13 mouse cellular contexts compared by ENCODE assay signal in genomic region chr7:49152297-49152696, GRCm38 (mm10).
DNase-seq lines count a peak whose midpoint lies in the region; ATAC-seq and TF ChIP-seq lines count a peak whose summit lies in the region.
"Had no signal": no experiment of that assay in that cellular context is flagged by ENCODE, and none has a peak within 500 bp of the region (broad histone marks: within the 10 kb centered on the region; RNA-seq: fewer than 3 reads in every experiment).

No protein-coding gene starts in this region.

- DNase-seq in heart, postnatal 4 days = no peak
- peak; percentile 63 for DNase-seq in right cerebral cortex, adult 18-20 months
- DNase-seq in right cerebral cortex, postnatal 4 days = no peak
- peak; percentile 30 to 37 for DNase-seq in left cerebral cortex, adult 2 months (ENCODE audit: extremely low spot score in 1 of 2, low spot score in 2 of 2)
- peak; percentile 67 for DNase-seq in telencephalon, adult 2 months (ENCODE audit: low read depth, low spot score)
- DNase-seq in urinary bladder, adult 2 months (ENCODE audit: low spot score) = no peak
- no peak for DNase-seq in thymus, adult 2 months
- DNase-seq: gastrocnemius, postnatal 36 days; kidney, postnatal 14 days; liver; lung, postnatal 14 days had no signal

- no peak for TF ChIP-seq CTCF in left cerebral cortex, adult 2 months (IDR thresholded peaks at IDR 0.05)
- no peak for TF ChIP-seq CTCF in thymus, adult 2 months (IDR thresholded peaks at IDR 0.05; ENCODE audit: borderline replicate concordance, control insufficient read depth, extremely low read depth, insufficient read depth, low read length, poor library complexity)

- no peak for TF ChIP-seq POLR2A in thymus, adult 2 months (IDR thresholded peaks at IDR 0.05; ENCODE audit: control insufficient read depth, extremely low read depth, insufficient read depth, low read length, poor library complexity)

- 0 out of 2 replicates have a peak, but pooled peaks have one; percentile 43 for ATAC-seq in heart, embryonic 16.5 days (replicated peaks; ENCODE audit: extremely low read depth, insufficient read depth, low FRiP score)
- ATAC-seq: activated CD4-positive, CD25-positive, alpha-beta regulatory T cell, adult 4 months had no signal

- no peak overlapping the region for H3K4me3 ChIP-seq in heart, embryonic 16.5 days (ENCODE audit: low read length)
- H3K4me3 ChIP-seq in left cerebral cortex, adult 2 months = no peak overlapping the region
- H3K4me3 ChIP-seq in thymus, adult 2 months (ENCODE audit: control insufficient read depth, insufficient read depth, low read length) = no peak overlapping the region

- H3K4me2 ChIP-seq in heart, embryonic 16.5 days (ENCODE audit: low read depth, low read length) = no peak overlapping the region

- peak overlapping the region; percentile 27; the same call in 1 of the 2 replicates for H3K9ac ChIP-seq in heart, embryonic 16.5 days (ENCODE audit: low read length)

- H3K27ac ChIP-seq in heart, embryonic 16.5 days (ENCODE audit: low read length) = peak overlapping the region; percentile 48
- peak overlapping the region; percentile 92 for H3K27ac ChIP-seq in left cerebral cortex, adult 2 months
- no peak overlapping the region for H3K27ac ChIP-seq in thymus, adult 2 months (ENCODE audit: control insufficient read depth, insufficient read depth, low read length)

- H3K36me3 ChIP-seq in heart, embryonic 16.5 days (ENCODE audit: control insufficient read depth, insufficient read depth) = no peaks in the 10 kb centered on the region
- no peaks in the 10 kb centered on the region for H3K36me3 ChIP-seq in thymus, adult 2 months (ENCODE audit: control insufficient read depth, insufficient read depth, low read length)

- WGBS in heart, embryonic 16.5 days = 44% methylated on average over 5 of the region's 5 CpGs
- 55% methylated on average over 5 of the region's 5 CpGs for WGBS in thymus, adult 2 months

- peaks cover 2% of the 10 kb centered on the region; the same call in 1 of the 2 replicates for H3K9me3 ChIP-seq in heart, embryonic 16.5 days (replicated peaks; ENCODE audit: control insufficient read depth, low read length)

- H3K4me1 ChIP-seq in heart, embryonic 16.5 days (ENCODE audit: control insufficient read depth, insufficient read depth, low read length) = peaks cover 11% of the 10 kb centered on the region
- H3K4me1 ChIP-seq in thymus, adult 2 months (replicated peaks; ENCODE audit: control insufficient read depth, insufficient read depth, low read length) = no peaks in the 10 kb centered on the region

- H3K27me3 ChIP-seq in heart, embryonic 16.5 days (ENCODE audit: control insufficient read depth, insufficient read depth, low read length) = no peaks in the 10 kb centered on the region
- H3K27me3 ChIP-seq in thymus, adult 2 months (ENCODE audit: control insufficient read depth, insufficient read depth, low read length) = no peaks in the 10 kb centered on the region

- intact Hi-C loops in left cerebral cortex, adult 2 months (cut with DNase I) = no loop called here

Comparison
In these comparisons a context has a peak if more than half of its experiments do, and no peak if none do; other contexts are left out.
1. DNase-seq: peak in right cerebral cortex, adult 18-20 months (single experiment), left cerebral cortex, adult 2 months (2 of 2) and telencephalon, adult 2 months (single experiment); none in heart, postnatal 4 days (single experiment), right cerebral cortex, postnatal 4 days (single experiment), urinary bladder, adult 2 months (single experiment) and thymus, adult 2 months (single experiment).